Mouse (Mus musculus) CH12.LX (cell line): ENCODE results near the gene Gmds.

ENCODE experiments used
- CTCF ChIP-seq, 2 experiments: IDR thresholded peaks in 1 of 2; conservative IDR thresholded peaks in 1 of 2; 2 replicates each; pipeline ENCODE4 v1.5.1; 2011 to 2012; ENCODE audit warnings: low read depth in 2 of 2, low read length in 2 of 2, improper control_type of control experiment in 1 of 2, inconsistent platforms in 1 of 2, mild to moderate bottlenecking in 1 of 2, moderate library complexity in 1 of 2
- HCFC1 ChIP-seq: IDR thresholded peaks from 2 replicates; pipeline ENCODE4 v1.6.1; 2012; ENCODE audit warnings: low read depth, mild to moderate bottlenecking, inconsistent platforms, low read length, improper control_type of control experiment
- POLR2A ChIP-seq: IDR thresholded peaks from 2 replicates; pipeline ENCODE4 v1.6.1; 2011; ENCODE audit warnings: low read depth, mild to moderate bottlenecking, improper control_type of control experiment, low read length
- RAD21 ChIP-seq: IDR thresholded peaks from 2 replicates; pipeline ENCODE4 v1.6.1; 2011; ENCODE audit warnings: low read depth, mild to moderate bottlenecking, low read length, improper control_type of control experiment, moderate library complexity
- RCOR1 ChIP-seq: conservative IDR thresholded peaks from 2 replicates; pipeline ENCODE4 v1.6.1; 2012; ENCODE audit warnings: low read depth, mild to moderate bottlenecking, inconsistent platforms, low read length, improper control_type of control experiment
- UBTF ChIP-seq: IDR thresholded peaks from 2 replicates; pipeline ENCODE4 v1.6.1; 2012; ENCODE audit warnings: low read depth, mild to moderate bottlenecking, inconsistent platforms, low read length, improper control_type of control experiment, moderate library complexity
- ZC3H11A ChIP-seq: IDR thresholded peaks from 2 replicates; pipeline ENCODE4 v1.6.1; 2012; ENCODE audit warnings: low read depth, mild to moderate bottlenecking, inconsistent platforms, low read length, improper control_type of control experiment

DNA sequence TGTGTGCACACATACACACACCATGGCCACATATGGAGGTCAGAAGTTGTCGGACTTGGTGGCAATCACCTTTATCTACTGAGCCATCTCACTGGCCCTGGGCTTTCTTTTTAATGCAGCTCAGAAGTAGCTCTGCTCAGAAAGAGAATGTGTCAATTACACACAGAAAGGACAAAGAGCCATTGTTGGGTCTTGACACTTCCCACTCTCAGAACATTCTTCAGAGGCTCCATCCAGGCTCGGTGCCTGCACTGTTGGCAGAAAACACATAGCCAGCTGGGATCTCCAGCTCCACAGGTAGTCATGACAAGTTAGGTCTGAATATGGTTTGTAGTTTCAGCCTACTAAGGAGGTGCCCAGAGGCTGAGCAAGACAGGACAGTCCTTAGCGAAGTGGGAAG, 438.3 kb downstream of the Gmds start:
- TF ChIP-seq RAD21 (no peak), POLR2A (no peak), HCFC1 (no peak), ZC3H11A (no peak), CTCF (conservative IDR thresholded peaks at IDR 0.05 in 1 of 2, IDR thresholded peaks at IDR 0.05 in 1 of 2; ENCODE audit: low read depth in 2 of 2, low read length in 2 of 2) (no peak), RCOR1 (no peak), UBTF (no peak)
